Mouse (Mus musculus) liver, embryonic 13.5 days (tissue): Measurements from ENCODE around the gene Fbf1. TPM values are rescaled to one million over a fixed set of nuclear protein-coding genes. Genes with fewer than 3 reads are reported as not detected.

Experiments used
- ATAC-seq: fragments of 200-750 bp; cut with Nextera tagmentation; 2 replicates; pipeline ENCODE4 v1.8.0; 2017; ENCODE audit warnings: low read depth, mild to moderate bottlenecking, moderate number of reproducible peaks, moderate library complexity
- DNase-seq: peaks from one replicate; pipeline ENCODE4 v3.0.0; 2022
- H3K27ac ChIP-seq: fragments of 300-500 bp; sonication (generic); 2 replicates; pipeline ENCODE4 v1.5.1; 2015; ENCODE audit warnings: moderate library complexity, mild to moderate bottlenecking, inconsistent platforms
- H3K27me3 ChIP-seq: fragments of 300-500 bp; sonication (generic); 2 replicates; pipeline ENCODE4 v1.6.1; 2015; ENCODE audit warnings: mild to moderate bottlenecking, inconsistent platforms
- H3K36me3 ChIP-seq: fragments of 300-500 bp; sonication (generic); 2 replicates; pipeline ENCODE4 v1.6.1; 2015; ENCODE audit warnings: mild to moderate bottlenecking, inconsistent platforms
- H3K4me1 ChIP-seq: fragments of 300-500 bp; sonication (generic); replicated peaks from 2 replicates; pipeline ENCODE4 v1.6.1; 2015; ENCODE audit warnings: inconsistent platforms
- H3K4me2 ChIP-seq: fragments of 300-500 bp; sonication (generic); 2 replicates; pipeline ENCODE4 v1.6.1; 2015; ENCODE audit warnings: inconsistent platforms, mild to moderate bottlenecking, moderate library complexity
- H3K4me3 ChIP-seq: fragments of 300-500 bp; sonication (generic); replicated peaks from 2 replicates; pipeline ENCODE4 v1.5.1; 2015; ENCODE audit warnings: mild to moderate bottlenecking, inconsistent platforms
- H3K9ac ChIP-seq: fragments of 300-500 bp; sonication (generic); 2 replicates; pipeline ENCODE4 v1.6.1; 2015; ENCODE audit warnings: mild to moderate bottlenecking, inconsistent platforms
- H3K9me3 ChIP-seq: fragments of 300-500 bp; sonication (generic); replicated peaks from 2 replicates; pipeline ENCODE4 v1.6.1; 2016; ENCODE audit warnings: inconsistent platforms
- WGBS: fragments of 180-500 bp; shearing (Covaris S2); methylation state at CpG from one replicate; pipeline ENCODE4 v1.1.7; 2015; ENCODE audit not compliant: insufficient replicate concordance; 5-methylcytosine and 5-hydroxymethylcytosine counted together
- polyA plus RNA-seq: library from polyadenylated mRNA; unstranded; fragments of >200 nt; fragmentation: Nextera tagmentation; extraction: Ambion mirVana; gene quantifications from 2 replicates; pipeline ENCODE4 v1.2.1, GENCODE M21; 2015

Fbf1 gene
- polyA plus RNA-seq, 1 experiment from 2014 or later: 7.0 TPM

GRCm38 (mm10) chr11:116178411-116179121 is 10.6 kb upstream of the Fbf1 start:
- no peak overlapping the region for H3K4me2 ChIP-seq
- no peaks in the 10 kb centered on the region for H3K9me3 ChIP-seq
- WGBS: 89% methylated on average over 20 of the region's 20 CpGs
- no peak overlapping the region for H3K4me3 ChIP-seq
- H3K27me3 ChIP-seq: no peaks in the 10 kb centered on the region
- no peak for DNase-seq
- H3K36me3 ChIP-seq: peaks cover 83% of the 10 kb centered on the region
- H3K9ac ChIP-seq: no peak overlapping the region
- no peak overlapping the region for H3K27ac ChIP-seq
- no peaks in the 10 kb centered on the region for H3K4me1 ChIP-seq
- no peak for ATAC-seq

GRCm38 (mm10) chr11:116176010-116176409 is 8.0 kb upstream of the Fbf1 start:
- Histone ChIP-seq H3K4me1 (no peaks in the 10 kb centered on the region), H3K36me3 (peaks cover 72% of the 10 kb centered on the region), H3K9ac (no peak overlapping the region), H3K4me2 (no peak overlapping the region), H3K9me3 (no peaks in the 10 kb centered on the region), H3K27me3 (no peaks in the 10 kb centered on the region), H3K4me3 (no peak overlapping the region), H3K27ac (no peak overlapping the region)
- ATAC-seq (no peak), DNase-seq (no peak)
- 80% methylated on average over 7 of the region's 7 CpGs for WGBS

GRCm38 (mm10) chr11:116174775-116175448 is 6.9 kb upstream of the Fbf1 start:
- no peak overlapping the region for H3K9ac ChIP-seq
- no peak overlapping the region for H3K27ac ChIP-seq
- 87% methylated on average over 22 of the region's 22 CpGs for WGBS
- DNase-seq (no peak), ATAC-seq (no peak)
- peaks cover 62% of the 10 kb centered on the region for H3K36me3 ChIP-seq
- H3K4me3 ChIP-seq: no peak overlapping the region
- H3K4me1 ChIP-seq: no peaks in the 10 kb centered on the region
- no peak overlapping the region for H3K4me2 ChIP-seq
- H3K27me3 ChIP-seq: no peaks in the 10 kb centered on the region
- no peaks in the 10 kb centered on the region for H3K9me3 ChIP-seq

GRCm38 (mm10) chr11:116171959-116172358 is 4.0 kb upstream of the Fbf1 start:
- ATAC-seq: no peak
- Histone ChIP-seq H3K27me3 (no peaks in the 10 kb centered on the region), H3K27ac (no peak overlapping the region), H3K9me3 (no peaks in the 10 kb centered on the region), H3K9ac (no peak overlapping the region), H3K4me2 (no peak overlapping the region), H3K4me1 (peaks cover 13% of the 10 kb centered on the region), H3K4me3 (no peak overlapping the region), H3K36me3 (peaks cover 35% of the 10 kb centered on the region)
- 77% methylated on average over 2 of the region's 2 CpGs for WGBS
- no peak for DNase-seq

- H3K9ac ChIP-seq: no peak overlapping the region
- no peaks in the 10 kb centered on the region for H3K27me3 ChIP-seq
- H3K27ac ChIP-seq: no peak overlapping the region
- no peaks in the 10 kb centered on the region for H3K9me3 ChIP-seq
- H3K4me3 ChIP-seq: no peak overlapping the region
- H3K4me1 ChIP-seq: peaks cover 29% of the 10 kb centered on the region
- DNase-seq (no peak), ATAC-seq (no peak)
- peaks cover 26% of the 10 kb centered on the region for H3K36me3 ChIP-seq
- 66% methylated on average over 5 of the region's 5 CpGs for WGBS
- H3K4me2 ChIP-seq: no peak overlapping the region
Observed at GRCm38 (mm10) chr11:116170003-116170800, 2.2 kb upstream of the Fbf1 start.

- ATAC-seq (no peak), DNase-seq (no peak)
- peaks cover 19% of the 10 kb centered on the region for H3K36me3 ChIP-seq
- H3K4me3 ChIP-seq: no peak overlapping the region
- H3K27ac ChIP-seq: no peak overlapping the region
- H3K9ac ChIP-seq: no peak overlapping the region
- WGBS: 66% methylated on average over 3 of the region's 3 CpGs
- no peaks in the 10 kb centered on the region for H3K9me3 ChIP-seq
- peaks cover 29% of the 10 kb centered on the region for H3K4me1 ChIP-seq
- H3K4me2 ChIP-seq: no peak overlapping the region
- H3K27me3 ChIP-seq: no peaks in the 10 kb centered on the region
Observed at GRCm38 (mm10) chr11:116169214-116169613, 1.2 kb upstream of the Fbf1 start.

GRCm38 (mm10) chr11:116167232-116167631 is 734 bp downstream of the Fbf1 start:
- H3K9ac ChIP-seq: peak overlapping the region; percentile 83
- peak overlapping the region; percentile 73 for H3K27ac ChIP-seq
- peaks cover 3% of the 10 kb centered on the region; the same call in 1 of the 2 replicates for H3K36me3 ChIP-seq
- H3K9me3 ChIP-seq: no peaks in the 10 kb centered on the region
- ATAC-seq (no peak), DNase-seq (no peak)
- peak overlapping the region; percentile 78 for H3K4me2 ChIP-seq
- H3K27me3 ChIP-seq: no peaks in the 10 kb centered on the region
- peaks cover 29% of the 10 kb centered on the region for H3K4me1 ChIP-seq
- peak overlapping the region; percentile 72 for H3K4me3 ChIP-seq
- 10% methylated on average over 6 of the region's 6 CpGs for WGBS

- ATAC-seq (no peak), DNase-seq (no peak)
- Histone ChIP-seq H3K27me3 (no peaks in the 10 kb centered on the region), H3K27ac (no peak overlapping the region; the same call in 1 of the 2 replicates), H3K4me1 (peaks cover 29% of the 10 kb centered on the region), H3K9me3 (no peaks in the 10 kb centered on the region), H3K9ac (no peak overlapping the region), H3K4me2 (no peak overlapping the region), H3K4me3 (no peak overlapping the region), H3K36me3 (peaks cover 18% of the 10 kb centered on the region; the same call in 1 of the 2 replicates)
- WGBS: 60% methylated on average over 9 of the region's 9 CpGs
Observed at GRCm38 (mm10) chr11:116163002-116163401, 5.0 kb downstream of the Fbf1 start.

GRCm38 (mm10) chr11:116162146-116162545 is 5.8 kb downstream of the Fbf1 start:
- Histone ChIP-seq H3K4me3 (no peak overlapping the region), H3K4me2 (no peak overlapping the region), H3K27me3 (no peaks in the 10 kb centered on the region), H3K36me3 (peaks cover 24% of the 10 kb centered on the region), H3K27ac (no peak overlapping the region), H3K9ac (no peak overlapping the region), H3K9me3 (no peaks in the 10 kb centered on the region), H3K4me1 (peaks cover 24% of the 10 kb centered on the region)
- ATAC-seq: no peak
- WGBS: 74% methylated on average over 10 of the region's 10 CpGs
- DNase-seq: no peak

GRCm38 (mm10) chr11:116161312-116161711 is 6.7 kb downstream of the Fbf1 start:
- no peak overlapping the region for H3K4me2 ChIP-seq
- H3K27ac ChIP-seq: no peak overlapping the region
- H3K36me3 ChIP-seq: peaks cover 31% of the 10 kb centered on the region
- no peak for ATAC-seq
- H3K27me3 ChIP-seq: no peaks in the 10 kb centered on the region
- H3K9me3 ChIP-seq: no peaks in the 10 kb centered on the region
- H3K4me1 ChIP-seq: peaks cover 15% of the 10 kb centered on the region
- no peak overlapping the region for H3K4me3 ChIP-seq
- H3K9ac ChIP-seq: no peak overlapping the region
- no peak for DNase-seq
- 64% methylated on average over 12 of the region's 12 CpGs for WGBS

GRCm38 (mm10) chr11:116150960-116151359 is 17.0 kb downstream of the Fbf1 start:
- Histone ChIP-seq H3K27ac (peak overlapping the region; percentile 84), H3K27me3 (no peaks in the 10 kb centered on the region), H3K9me3 (no peaks in the 10 kb centered on the region), H3K4me2 (peak overlapping the region; percentile 39), H3K4me3 (no peak overlapping the region), H3K4me1 (peaks cover 32% of the 10 kb centered on the region), H3K9ac (peak overlapping the region; percentile 39), H3K36me3 (peaks cover 88% of the 10 kb centered on the region)
- 48% methylated on average over 2 of the region's 2 CpGs for WGBS
- ATAC-seq (peak; percentile 97), DNase-seq (peak; percentile 42)
